Mouse (Mus musculus): ENCODE data around the gene Zfp39.

DNA sequence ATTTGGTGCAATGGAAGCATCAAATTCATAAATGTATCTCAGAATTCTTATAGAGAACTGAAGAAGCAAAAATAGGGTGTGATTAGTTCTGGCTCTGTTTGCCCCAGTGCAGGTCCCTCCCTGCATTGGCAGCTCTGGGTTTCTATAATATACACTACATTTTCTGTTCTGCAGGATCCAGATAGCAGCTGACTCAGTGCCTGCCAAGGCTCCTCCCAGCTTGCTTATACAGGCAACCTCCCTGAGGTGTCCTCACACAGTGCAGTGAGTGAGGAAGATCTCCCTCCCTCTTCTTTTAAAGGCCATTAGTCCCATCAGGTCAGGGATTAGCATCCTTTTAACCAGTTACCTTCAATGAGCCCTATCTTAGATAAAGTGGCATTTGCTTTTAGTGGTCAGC lies 2.9 kb downstream of the Zfp39 start:
- TF ChIP-seq HCFC1 (IDR thresholded peaks at IDR 0.05; ENCODE audit: borderline replicate concordance, insufficient read depth, low read length) (no peak), ZNF384 (IDR thresholded peaks at IDR 0.05; ENCODE audit: low read depth, low read length) (no peak)
